Mouse (Mus musculus): ENCODE data around the gene Saa2. TPM values are rescaled to one million over a fixed set of nuclear protein-coding genes. Genes with fewer than 3 reads are reported as not detected.

Gene Saa2
- polyA plus RNA-seq, 1 experiment from 2014 or later, result not detected

Other genes with a start within 250 kb of the Saa2 start
- 9.3 and 10.3 TPM in 2 replicates for gene Sergef, start 112.0 kb upstream of the Saa2 start, polyA plus RNA-seq (2015; fragmentation: Nextera tagmentation; extraction: Ambion mirVana)
- gene Tph1, start 79.3 kb upstream of the Saa2 start, polyA plus RNA-seq (2015; fragmentation: Nextera tagmentation; extraction: Ambion mirVana), result 0.23 and 0.76 TPM in 2 replicates
- gene Saal1, start 41.1 kb upstream of the Saa2 start, polyA plus RNA-seq (2015; fragmentation: Nextera tagmentation; extraction: Ambion mirVana), result 12.6 and 14.3 TPM in 2 replicates
- gene Saa3, start 36.1 kb upstream of the Saa2 start, polyA plus RNA-seq (2015; fragmentation: Nextera tagmentation; extraction: Ambion mirVana), result 0.50 and 0.65 TPM in 2 replicates
- 0.06 TPM in 1 of 2 replicates, not detected in the other for gene Saa4, start 19.2 kb upstream of the Saa2 start, polyA plus RNA-seq (2015; fragmentation: Nextera tagmentation; extraction: Ambion mirVana)
- not detected in 2 replicates for gene Saa1, start 8.8 kb upstream of the Saa2 start, polyA plus RNA-seq (2015; fragmentation: Nextera tagmentation; extraction: Ambion mirVana)
- gene Hps5, start 44.3 kb downstream of the Saa2 start, polyA plus RNA-seq (2015; fragmentation: Nextera tagmentation; extraction: Ambion mirVana), result 9.5 and 13.6 TPM in 2 replicates
- 28.3 and 28.8 TPM in 2 replicates for gene Gtf2h1, start 44.3 kb downstream of the Saa2 start, polyA plus RNA-seq (2015; fragmentation: Nextera tagmentation; extraction: Ambion mirVana)
- gene Ldha, start 89.7 kb downstream of the Saa2 start, polyA plus RNA-seq (2015; fragmentation: Nextera tagmentation; extraction: Ambion mirVana), result 2,657 and 2,686 TPM in 2 replicates
- gene Ldhc, start 109.4 kb downstream of the Saa2 start, polyA plus RNA-seq (2015; fragmentation: Nextera tagmentation; extraction: Ambion mirVana), result not detected in 2 replicates
- gene Tsg101, start 168.2 kb downstream of the Saa2 start, polyA plus RNA-seq (2015; fragmentation: Nextera tagmentation; extraction: Ambion mirVana), result 151 and 155 TPM in 2 replicates
- 7.8 and 8.9 TPM in 2 replicates for gene Uevld, start 206.7 kb downstream of the Saa2 start, polyA plus RNA-seq (2015; fragmentation: Nextera tagmentation; extraction: Ambion mirVana)
- not detected in 2 replicates for gene Gm9999, start 231.8 kb downstream of the Saa2 start, polyA plus RNA-seq (2015; fragmentation: Nextera tagmentation; extraction: Ambion mirVana)